Mouse (Mus musculus): ENCODE results near the gene Gpa33. TPM values are rescaled to one million over a fixed set of nuclear protein-coding genes. Genes with fewer than 3 reads are reported as not detected.

Gene Gpa33
- total RNA-seq (2014; rRNA removed) (not detected in 2 replicates), polyA plus RNA-seq (2012; rRNA removed) (0.25 and 0.31 TPM in 2 replicates)

GRCm38 (mm10) chr1:166130224-166130860, at the start of gene Gpa33:
Gpa33 (plus strand) TSS chr1:166130238.
- Histone ChIP-seq H3K4me3 (ENCODE audit: insufficient read depth, low read depth, low read length) (no peak within 1 kb of the TSS), H3K36me3 (ENCODE audit: control insufficient read depth, insufficient read depth, low read length) (no peaks in the 10 kb centered on the region), H3K79me2 (ENCODE audit: control insufficient read depth, insufficient read depth, low read length) (no peaks in the 10 kb centered on the region), H3K27me3 (ENCODE audit: control insufficient read depth, insufficient read depth, low read length) (no peaks in the 10 kb centered on the region), H3K4me1 (ENCODE audit: control insufficient read depth, insufficient read depth, low read length) (no peaks in the 10 kb centered on the region), H3K9ac (ENCODE audit: low read depth, low read length) (no peak within 1 kb of the TSS), H3K27ac (replicated peaks; ENCODE audit: insufficient read depth, low read depth, low read length) (no peak within 1 kb of the TSS)
- no peak for TF ChIP-seq POLR2A (IDR thresholded peaks at IDR 0.05; ENCODE audit: extremely low read depth, insufficient read depth, low read length)
- no peak for TF ChIP-seq CTCF (IDR thresholded peaks at IDR 0.05; ENCODE audit: low read depth, low read length)
- WGBS = 88% methylated on average over 5 of the region's 5 CpGs
- no peak for DNase-seq (ENCODE audit: extremely low read depth, low read depth, low spot score)

GRCm38 (mm10) chr1:166088446-166089170, 41.4 kb upstream of the Gpa33 start:
- Histone ChIP-seq H3K27me3 (ENCODE audit: control insufficient read depth, insufficient read depth, low read length) (no peaks in the 10 kb centered on the region), H3K36me3 (ENCODE audit: control insufficient read depth, insufficient read depth, low read length) (no peaks in the 10 kb centered on the region), H3K4me1 (ENCODE audit: control insufficient read depth, insufficient read depth, low read length) (no peaks in the 10 kb centered on the region), H3K79me2 (ENCODE audit: control insufficient read depth, insufficient read depth, low read length) (no peaks in the 10 kb centered on the region), H3K27ac (replicated peaks; ENCODE audit: insufficient read depth, low read depth, low read length) (no peak overlapping the region), H3K4me3 (ENCODE audit: insufficient read depth, low read depth, low read length) (no peak overlapping the region), H3K9ac (ENCODE audit: low read depth, low read length) (no peak overlapping the region)
- no peak for DNase-seq (ENCODE audit: extremely low read depth, low read depth, low spot score)
- WGBS = 92% methylated on average over 19 of the region's 19 CpGs
- TF ChIP-seq POLR2A (IDR thresholded peaks at IDR 0.05; ENCODE audit: extremely low read depth, insufficient read depth, low read length) (no peak), CTCF (IDR thresholded peaks at IDR 0.05; ENCODE audit: low read depth, low read length) (no peak)

GRCm38 (mm10) chr1:166089337-166089736, 40.7 kb upstream of the Gpa33 start:
- no peaks in the 10 kb centered on the region for H3K36me3 ChIP-seq (ENCODE audit: control insufficient read depth, insufficient read depth, low read length)
- no peak overlapping the region for H3K27ac ChIP-seq (replicated peaks; ENCODE audit: insufficient read depth, low read depth, low read length)
- H3K4me3 ChIP-seq (ENCODE audit: insufficient read depth, low read depth, low read length) = no peak overlapping the region
- no peak overlapping the region for H3K9ac ChIP-seq (ENCODE audit: low read depth, low read length)
- 72% methylated on average over 3 of the region's 3 CpGs for WGBS
- H3K27me3 ChIP-seq (ENCODE audit: control insufficient read depth, insufficient read depth, low read length) = no peaks in the 10 kb centered on the region
- no peaks in the 10 kb centered on the region for H3K4me1 ChIP-seq (ENCODE audit: control insufficient read depth, insufficient read depth, low read length)
- no peaks in the 10 kb centered on the region for H3K79me2 ChIP-seq (ENCODE audit: control insufficient read depth, insufficient read depth, low read length)
- TF ChIP-seq POLR2A (IDR thresholded peaks at IDR 0.05; ENCODE audit: extremely low read depth, insufficient read depth, low read length) (no peak), CTCF (IDR thresholded peaks at IDR 0.05; ENCODE audit: low read depth, low read length) (no peak)
- no peak for DNase-seq (ENCODE audit: extremely low read depth, low read depth, low spot score)

GRCm38 (mm10) chr1:166089739-166090138, 40.3 kb upstream of the Gpa33 start:
- Histone ChIP-seq H3K79me2 (ENCODE audit: control insufficient read depth, insufficient read depth, low read length) (no peaks in the 10 kb centered on the region), H3K27me3 (ENCODE audit: control insufficient read depth, insufficient read depth, low read length) (no peaks in the 10 kb centered on the region), H3K27ac (replicated peaks; ENCODE audit: insufficient read depth, low read depth, low read length) (no peak overlapping the region), H3K36me3 (ENCODE audit: control insufficient read depth, insufficient read depth, low read length) (no peaks in the 10 kb centered on the region), H3K9ac (ENCODE audit: low read depth, low read length) (no peak overlapping the region), H3K4me3 (ENCODE audit: insufficient read depth, low read depth, low read length) (no peak overlapping the region), H3K4me1 (ENCODE audit: control insufficient read depth, insufficient read depth, low read length) (no peaks in the 10 kb centered on the region)
- no peak for TF ChIP-seq POLR2A (IDR thresholded peaks at IDR 0.05; ENCODE audit: extremely low read depth, insufficient read depth, low read length)
- TF ChIP-seq CTCF (IDR thresholded peaks at IDR 0.05; ENCODE audit: low read depth, low read length) = no peak
- 79% methylated on average over 4 of the region's 4 CpGs for WGBS
- DNase-seq (ENCODE audit: extremely low read depth, low read depth, low spot score) = no peak

GRCm38 (mm10) chr1:166090306-166090705, 39.7 kb upstream of the Gpa33 start:
- DNase-seq (ENCODE audit: extremely low read depth, low read depth, low spot score) = no peak
- 88% methylated on average over 2 of the region's 2 CpGs for WGBS
- no peaks in the 10 kb centered on the region for H3K79me2 ChIP-seq (ENCODE audit: control insufficient read depth, insufficient read depth, low read length)
- no peak overlapping the region for H3K4me3 ChIP-seq (ENCODE audit: insufficient read depth, low read depth, low read length)
- H3K27me3 ChIP-seq (ENCODE audit: control insufficient read depth, insufficient read depth, low read length) = no peaks in the 10 kb centered on the region
- H3K27ac ChIP-seq (replicated peaks; ENCODE audit: insufficient read depth, low read depth, low read length) = no peak overlapping the region
- H3K4me1 ChIP-seq (ENCODE audit: control insufficient read depth, insufficient read depth, low read length) = no peaks in the 10 kb centered on the region
- no peak overlapping the region for H3K9ac ChIP-seq (ENCODE audit: low read depth, low read length)
- H3K36me3 ChIP-seq (ENCODE audit: control insufficient read depth, insufficient read depth, low read length) = no peaks in the 10 kb centered on the region
- TF ChIP-seq CTCF (IDR thresholded peaks at IDR 0.05; ENCODE audit: low read depth, low read length) (no peak), POLR2A (IDR thresholded peaks at IDR 0.05; ENCODE audit: extremely low read depth, insufficient read depth, low read length) (no peak)

GRCm38 (mm10) chr1:166094462-166094861, 35.6 kb upstream of the Gpa33 start:
- DNase-seq (ENCODE audit: extremely low read depth, low read depth, low spot score) = no peak
- Histone ChIP-seq H3K27ac (replicated peaks; ENCODE audit: insufficient read depth, low read depth, low read length) (no peak overlapping the region), H3K4me1 (ENCODE audit: control insufficient read depth, insufficient read depth, low read length) (no peaks in the 10 kb centered on the region), H3K9ac (ENCODE audit: low read depth, low read length) (no peak overlapping the region), H3K36me3 (ENCODE audit: control insufficient read depth, insufficient read depth, low read length) (no peaks in the 10 kb centered on the region), H3K27me3 (ENCODE audit: control insufficient read depth, insufficient read depth, low read length) (no peaks in the 10 kb centered on the region), H3K4me3 (ENCODE audit: insufficient read depth, low read depth, low read length) (no peak overlapping the region), H3K79me2 (ENCODE audit: control insufficient read depth, insufficient read depth, low read length) (no peaks in the 10 kb centered on the region)
- 74% methylated on average over 3 of the region's 3 CpGs for WGBS
- no peak for TF ChIP-seq CTCF (IDR thresholded peaks at IDR 0.05; ENCODE audit: low read depth, low read length)
